Mouse (Mus musculus) ES-Bruce4 (cell line): ENCODE data around the gene Rfwd3. TPM values are rescaled to one million over a fixed set of nuclear protein-coding genes. Genes with fewer than 3 reads are reported as not detected.
"Not testable (repeated sequence)": the region's sequence is repeated elsewhere in the genome, so short reads cannot be mapped to it uniquely, and the experiment has no call there.

Source experiments
- H3K27ac ChIP-seq: 2 replicates; pipeline ENCODE4 v1.5.1; 2012; ENCODE audit warnings: low read length, inconsistent platforms; ENCODE audit not compliant: insufficient read depth
- H3K27me3 ChIP-seq: 2 replicates; pipeline ENCODE4 v1.6.1; 2012; ENCODE audit warnings: mild to moderate bottlenecking, low read length, inconsistent platforms; ENCODE audit not compliant: control insufficient read depth, poor library complexity, insufficient read depth, severe bottlenecking
- H3K36me3 ChIP-seq: 2 replicates; pipeline ENCODE4 v1.6.1; 2012; ENCODE audit warnings: inconsistent platforms, mild to moderate bottlenecking, low read length, moderate library complexity; ENCODE audit not compliant: control insufficient read depth, poor library complexity, insufficient read depth, severe bottlenecking
- H3K4me1 ChIP-seq: one replicate; pipeline ENCODE4 v1.8.1; 2011; ENCODE audit warnings: low read length; ENCODE audit not compliant: control insufficient read depth, insufficient read depth
- H3K4me3 ChIP-seq: 2 replicates; pipeline ENCODE4 v1.5.1; 2011; ENCODE audit warnings: low read depth, mild to moderate bottlenecking, low read length
- H3K9ac ChIP-seq: 2 replicates; pipeline ENCODE4 v1.6.1; 2012; ENCODE audit warnings: low read depth, mild to moderate bottlenecking, inconsistent platforms; ENCODE audit not compliant: poor library complexity, severe bottlenecking
- H3K9me3 ChIP-seq: replicated peaks from 2 replicates; pipeline ENCODE4 v1.6.1; 2012; ENCODE audit warnings: mild to moderate bottlenecking, low read length, inconsistent platforms; ENCODE audit not compliant: control insufficient read depth, poor library complexity, insufficient read depth, severe bottlenecking
- CTCF ChIP-seq: IDR thresholded peaks from one replicate; pipeline ENCODE4 v1.8.1; 2011; ENCODE audit warnings: low read depth, low read length
- EP300 ChIP-seq: IDR thresholded peaks from 2 replicates; pipeline ENCODE4 v1.6.1; 2011; ENCODE audit warnings: low read depth, low read length; ENCODE audit not compliant: insufficient read depth
- POLR2A ChIP-seq: IDR thresholded peaks from one replicate; pipeline ENCODE4 v1.8.1; 2011; ENCODE audit warnings: low read length; ENCODE audit not compliant: insufficient read depth
- polyA plus RNA-seq: library from polyadenylated mRNA; stranded (reverse); fragments of >200 nt; gene quantifications from 2 replicates; pipeline ENCODE4 v1.2.4, GENCODE M21; 2011; ENCODE audit warnings: low read depth; ENCODE audit not compliant: missing spikeins, insufficient read depth, insufficient read length

The Rfwd3 gene
- polyA plus RNA-seq, 1 experiment: 80.6 TPM

DNA sequence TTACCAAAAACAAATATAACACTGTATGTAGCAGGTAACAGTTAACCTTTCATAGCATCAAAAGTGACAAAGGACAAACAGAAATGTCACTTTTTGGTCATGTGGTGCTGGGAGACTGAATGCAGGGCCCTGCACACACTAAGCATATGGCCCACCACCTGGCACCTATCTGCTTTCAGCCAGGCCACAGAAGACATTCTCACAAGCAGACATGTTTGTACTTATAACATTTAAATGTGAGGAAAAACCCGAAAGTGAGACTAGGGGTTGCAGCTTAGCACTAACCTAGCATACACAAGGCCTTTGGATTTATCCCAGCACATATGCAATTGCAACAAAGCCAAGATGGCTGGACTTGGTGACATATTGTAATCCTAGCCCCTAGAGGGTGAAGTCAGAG is 2.0 kb downstream of the Rfwd3 start:
- Histone ChIP-seq H3K36me3 (peaks cover 38% of the 10 kb centered on the region), H3K27me3 (no peaks in the 10 kb centered on the region), H3K4me1 (peaks cover 2% of the 10 kb centered on the region), H3K27ac (no peak overlapping the region), H3K9ac (peak overlapping the region; percentile 26; the same call in 1 of the 2 replicates), H3K9me3 (no peaks in the 10 kb centered on the region), H3K4me3 (no peak overlapping the region)
- no peak for TF ChIP-seq EP300
- TF ChIP-seq POLR2A: no peak
- no peak for TF ChIP-seq CTCF

DNA sequence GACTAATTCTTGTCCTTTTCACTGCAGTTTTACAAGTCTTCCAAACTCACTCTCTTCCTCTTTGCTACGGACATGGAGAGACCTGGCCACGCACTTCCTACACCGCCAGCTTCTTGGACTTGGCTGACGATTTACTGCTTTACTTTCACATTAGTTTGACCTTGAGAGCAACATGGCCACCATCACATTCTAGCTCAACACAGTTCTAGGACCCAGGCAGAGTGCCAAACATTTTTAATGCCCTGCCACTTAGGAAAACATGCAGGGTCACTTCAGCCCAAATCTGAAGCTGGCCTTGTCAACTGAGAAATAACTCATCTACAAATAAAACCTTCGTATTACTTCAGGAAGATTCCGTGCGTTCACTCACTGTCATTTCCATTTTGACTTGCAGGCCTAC is 8.3 kb downstream of the Rfwd3 start:
- TF ChIP-seq CTCF (no peak), POLR2A (no peak), EP300 (no peak)
- no peak overlapping the region for H3K4me3 ChIP-seq
- H3K36me3 ChIP-seq: peaks cover 92% of the 10 kb centered on the region
- no peaks in the 10 kb centered on the region for H3K4me1 ChIP-seq
- peak overlapping the region; percentile 58; the same call in 1 of the 2 replicates for H3K27ac ChIP-seq
- H3K9ac ChIP-seq: no peak overlapping the region
- H3K9me3 ChIP-seq: no peaks in the 10 kb centered on the region
- no peaks in the 10 kb centered on the region for H3K27me3 ChIP-seq

DNA sequence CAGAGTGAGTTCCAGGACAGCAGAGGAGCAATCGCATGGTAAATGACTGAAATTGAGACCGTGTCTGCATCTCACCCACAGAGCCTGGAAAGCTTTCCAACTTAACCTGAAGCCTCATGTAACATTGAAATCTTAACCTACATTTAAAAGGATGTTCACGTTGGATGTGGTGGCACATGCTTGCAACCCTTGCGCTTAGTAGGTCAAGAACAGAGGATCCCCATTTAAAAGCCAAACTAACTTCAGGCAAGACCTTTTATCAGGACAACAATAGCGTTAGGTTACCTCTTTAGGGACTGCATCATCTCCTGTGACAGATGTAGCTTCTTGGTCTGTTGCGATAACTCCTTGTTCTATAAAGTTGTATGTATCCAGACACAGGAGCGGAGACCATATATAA is 9.4 kb downstream of the Rfwd3 start:
- no peaks in the 10 kb centered on the region for H3K27me3 ChIP-seq
- H3K27ac ChIP-seq: no peak overlapping the region
- no peak overlapping the region for H3K4me3 ChIP-seq
- H3K36me3 ChIP-seq: peaks cover 93% of the 10 kb centered on the region
- no peaks in the 10 kb centered on the region for H3K4me1 ChIP-seq
- H3K9me3 ChIP-seq: no peaks in the 10 kb centered on the region
- H3K9ac ChIP-seq: no peak overlapping the region
- TF ChIP-seq EP300: no peak
- no peak for TF ChIP-seq CTCF
- no peak for TF ChIP-seq POLR2A

DNA sequence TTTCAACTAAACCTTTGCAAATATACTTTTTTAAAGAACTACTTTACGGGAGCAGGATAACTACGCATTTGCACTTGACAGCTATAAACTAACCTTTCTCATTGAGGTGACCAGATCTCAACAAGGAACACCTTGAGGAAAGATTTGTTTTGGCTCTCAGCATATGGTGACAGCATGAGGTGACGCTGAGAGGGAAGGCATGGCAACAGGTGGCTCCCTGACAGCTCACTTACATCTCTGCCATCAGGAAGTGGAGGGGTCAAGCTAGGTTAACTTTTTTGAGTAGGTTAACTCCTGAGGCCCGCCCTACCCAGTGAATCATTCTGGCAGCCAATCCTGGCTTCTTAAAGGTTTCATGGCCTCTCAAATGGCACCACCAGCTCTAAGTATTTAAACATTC is 14.4 kb downstream of the Rfwd3 start:
- H3K4me3 ChIP-seq: no peak overlapping the region
- H3K4me1 ChIP-seq: no peaks in the 10 kb centered on the region
- H3K27ac ChIP-seq: no peak overlapping the region
- no peak overlapping the region for H3K9ac ChIP-seq
- no peaks in the 10 kb centered on the region for H3K27me3 ChIP-seq
- peaks cover 89% of the 10 kb centered on the region for H3K36me3 ChIP-seq
- TF ChIP-seq CTCF: no peak
- no peak for TF ChIP-seq POLR2A
- no peak for TF ChIP-seq EP300
- no peaks in the 10 kb centered on the region for H3K9me3 ChIP-seq

DNA sequence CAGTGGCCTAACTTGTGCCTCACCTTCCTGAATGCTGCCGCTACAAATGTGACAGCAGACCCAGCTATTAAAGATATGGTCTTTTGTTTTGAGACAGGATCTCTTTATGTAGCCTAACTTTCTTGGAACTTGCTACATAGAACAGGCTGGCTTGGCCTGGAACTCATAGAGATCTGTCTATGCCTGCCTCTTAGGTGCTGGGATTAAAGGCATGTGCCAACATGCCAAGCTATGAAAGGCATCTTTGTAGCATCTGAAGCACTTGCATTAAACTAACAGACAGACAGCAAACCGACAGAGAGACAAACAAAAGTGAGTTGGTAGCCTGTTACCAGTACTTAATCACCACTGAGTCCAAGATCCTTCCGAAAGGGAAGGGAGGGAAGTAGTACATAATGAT is 17.9 kb downstream of the Rfwd3 start:
- H3K4me1 ChIP-seq: no peaks in the 10 kb centered on the region
- peaks cover 87% of the 10 kb centered on the region for H3K36me3 ChIP-seq
- no peak for TF ChIP-seq POLR2A
- TF ChIP-seq EP300: no peak
- no peak for TF ChIP-seq CTCF

DNA sequence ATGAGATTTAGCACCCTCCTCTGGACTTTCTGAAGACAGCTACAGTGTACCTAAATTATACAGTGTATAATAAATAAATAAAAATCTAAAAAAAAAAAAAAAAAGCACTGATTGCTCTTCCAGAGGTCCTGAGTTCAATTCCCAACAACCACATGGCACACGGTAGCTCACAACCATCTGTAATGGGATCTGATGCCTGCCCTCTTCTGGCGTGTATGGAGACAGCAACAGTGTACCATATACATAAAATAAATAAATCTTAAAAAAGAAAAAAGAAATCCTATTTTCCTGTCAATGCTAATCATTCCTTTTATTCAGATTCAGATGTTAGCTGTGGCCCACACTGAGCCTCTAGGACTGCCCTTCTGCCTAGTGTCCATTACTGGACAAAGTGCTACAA is 31.7 kb downstream of the Rfwd3 start:
- Histone ChIP-seq H3K9me3 (no peaks in the 10 kb centered on the region), H3K36me3 (peaks cover 10% of the 10 kb centered on the region), H3K4me1 (no peaks in the 10 kb centered on the region), H3K4me3 (no peak overlapping the region), H3K27me3 (no peaks in the 10 kb centered on the region), H3K9ac (no peak overlapping the region), H3K27ac (0 out of 2 replicates have a peak overlapping the region, but pooled peaks have one; percentile 48)
- no peak for TF ChIP-seq EP300
- no peak for TF ChIP-seq CTCF
- TF ChIP-seq POLR2A: no peak

More for the DNA sequence above, 17.9 kb downstream of the Rfwd3 start:
- Histone ChIP-seq H3K4me3 (no peak overlapping the region), H3K27me3 (no peaks in the 10 kb centered on the region), H3K27ac (peak overlapping the region; percentile 61), H3K9me3 (no peaks in the 10 kb centered on the region), H3K9ac (no peak overlapping the region)

DNA sequence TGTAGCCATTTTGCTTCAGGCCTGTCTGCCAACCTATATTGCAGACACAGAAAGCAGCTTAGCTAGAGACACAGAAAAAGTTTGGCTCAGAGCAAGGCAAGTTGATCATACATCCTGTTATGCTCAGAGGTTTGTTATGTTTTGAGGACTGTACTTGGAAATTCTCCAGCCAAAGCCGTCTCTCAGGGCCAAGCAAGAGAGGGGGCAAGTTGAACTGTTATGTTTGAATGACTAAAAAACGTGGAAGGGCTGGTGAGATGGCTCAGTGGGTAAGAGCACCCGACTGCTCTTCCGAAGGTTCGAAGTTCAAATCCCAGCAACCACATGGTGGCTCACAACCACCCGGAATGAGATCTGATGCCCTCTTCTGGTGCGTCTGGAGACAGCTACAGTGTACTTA is 33.9 kb downstream of the Rfwd3 start:
- not testable (repeated sequence) for H3K9me3 ChIP-seq, H3K9ac ChIP-seq, H3K36me3 ChIP-seq, H3K27me3 ChIP-seq, H3K4me3 ChIP-seq, H3K27ac ChIP-seq, H3K4me1 ChIP-seq
